Mouse (Mus musculus) heart, postnatal 0 days (tissue): Measurements from ENCODE around the gene Mgat4b. TPM values are rescaled to one million over a fixed set of nuclear protein-coding genes. Genes with fewer than 3 reads are reported as not detected.
A peak's percentile ranks its signal among the peaks of the same experiment; 100 is the strongest.

Source experiments
- ATAC-seq: fragments of 200-750 bp; cut with Nextera tagmentation; 2 replicates; pipeline ENCODE4 v1.8.0; 2017; ENCODE audit warnings: low read depth, moderate number of reproducible peaks, moderate library complexity; ENCODE audit not compliant: insufficient read depth
- DNase-seq: peaks from one replicate; pipeline ENCODE4 v3.0.0-alpha.2; 2016; ENCODE audit warnings: low spot score
- H3K27ac ChIP-seq: fragments of 300-500 bp; sonication (generic); 2 replicates; pipeline ENCODE4 v1.5.1; 2014; ENCODE audit warnings: low read depth, mild to moderate bottlenecking
- H3K27me3 ChIP-seq: fragments of 300-500 bp; sonication (generic); 2 replicates; pipeline ENCODE4 v1.6.1; 2014; ENCODE audit warnings: low read length, mixed read lengths; ENCODE audit not compliant: control insufficient read depth, insufficient read depth
- H3K36me3 ChIP-seq: fragments of 300-500 bp; sonication (generic); replicated peaks from 2 replicates; pipeline ENCODE4 v1.6.1; 2014; ENCODE audit warnings: low read length, mixed read lengths; ENCODE audit not compliant: control insufficient read depth, insufficient read depth
- H3K4me1 ChIP-seq: fragments of 300-500 bp; sonication (generic); 2 replicates; pipeline ENCODE4 v1.6.1; 2014; ENCODE audit warnings: antibody characterized with exemption; ENCODE audit not compliant: control insufficient read depth, insufficient read depth
- H3K4me2 ChIP-seq: fragments of 300-500 bp; sonication (generic); 2 replicates; pipeline ENCODE4 v1.6.1; 2014; ENCODE audit warnings: low read depth, mild to moderate bottlenecking, low read length, moderate library complexity
- H3K4me3 ChIP-seq: fragments of 300-500 bp; sonication (generic); 2 replicates; pipeline ENCODE4 v1.5.1; 2014; ENCODE audit warnings: low read depth, low read length
- H3K9ac ChIP-seq: fragments of 300-500 bp; sonication (generic); replicated peaks from 2 replicates; pipeline ENCODE4 v1.6.1; 2014; ENCODE audit warnings: low read depth, low read length, mixed read lengths
- H3K9me3 ChIP-seq: fragments of 300-500 bp; sonication (generic); replicated peaks from 2 replicates; pipeline ENCODE4 v1.6.1; 2016; ENCODE audit warnings: low read length; ENCODE audit not compliant: control insufficient read depth
- CTCF ChIP-seq: IDR thresholded peaks from 2 replicates; pipeline ENCODE4 v1.5.1; 2016; ENCODE audit warnings: antibody characterized with exemption, control low read depth, low read depth
- EP300 ChIP-seq: IDR thresholded peaks from 2 replicates; pipeline ENCODE4 v1.6.1; 2016; ENCODE audit warnings: antibody characterized with exemption, low read depth
- WGBS: fragments of 180-500 bp; shearing (Covaris S2); extraction: QIAGEN DNeasy Blood & Tissue Kit; methylation state at CpG from one replicate; pipeline ENCODE4 v1.1.7; 2014; 5-methylcytosine and 5-hydroxymethylcytosine counted together
- polyA plus RNA-seq: library from polyadenylated mRNA; unstranded; fragments of >200 nt; fragmentation: Nextera tagmentation; extraction: Ambion mirVana; gene quantifications from 2 replicates; pipeline ENCODE4 v1.2.1, GENCODE M21; 2015
- total RNA-seq: library from RNA; depleted of rRNA; stranded (reverse); fragments of >200 nt; gene quantifications from 2 replicates; pipeline ENCODE4 v1.2.3, GENCODE M21; 2014; ENCODE audit warnings: low replicate concordance

Gene Mgat4b
- total and polyA plus RNA-seq, 2 experiments from 2014 or later: 39.6 to 69.2 TPM

- no peaks in the 10 kb centered on the region for H3K9me3 ChIP-seq
- DNase-seq (peak; percentile 80), ATAC-seq (peak; percentile 83)
- peak overlapping the region; percentile 77 for H3K4me2 ChIP-seq
- H3K27ac ChIP-seq: peak overlapping the region; percentile 84
- H3K4me3 ChIP-seq: peak overlapping the region; percentile 75
- WGBS: under 1% methylated on average over 50 of the region's 70 CpGs
- peak overlapping the region; percentile 87 for H3K9ac ChIP-seq
- no peaks in the 10 kb centered on the region for H3K36me3 ChIP-seq
- H3K4me1 ChIP-seq: peaks cover 19% of the 10 kb centered on the region
- H3K27me3 ChIP-seq: no peaks in the 10 kb centered on the region
- TF ChIP-seq CTCF (peak; percentile 31), EP300 (no peak)
Observed at GRCm38 (mm10) chr11:50224671-50225530, 14.2 kb downstream of the Mgat4b start.

GRCm38 (mm10) chr11:50225611-50226378, 15.1 kb downstream of the Mgat4b start:
- Histone ChIP-seq H3K9me3 (no peaks in the 10 kb centered on the region), H3K9ac (peak overlapping the region; percentile 87), H3K36me3 (peaks cover 2% of the 10 kb centered on the region), H3K27ac (peak overlapping the region; percentile 84), H3K4me1 (peaks cover 20% of the 10 kb centered on the region), H3K4me3 (peak overlapping the region; percentile 75), H3K4me2 (peak overlapping the region; percentile 77), H3K27me3 (no peaks in the 10 kb centered on the region)
- ATAC-seq: peak; percentile 34
- no peak for DNase-seq
- WGBS: 2% methylated on average over 33 of the region's 34 CpGs
- TF ChIP-seq EP300 (no peak), CTCF (no peak)

- TF ChIP-seq CTCF (no peak), EP300 (no peak)
- DNase-seq (no peak), ATAC-seq (no peak)
- Histone ChIP-seq H3K4me3 (peak overlapping the region; percentile 75), H3K4me1 (peaks cover 24% of the 10 kb centered on the region), H3K9ac (peak overlapping the region; percentile 87; the same call in 1 of the 2 replicates), H3K36me3 (peaks cover 5% of the 10 kb centered on the region), H3K9me3 (no peaks in the 10 kb centered on the region), H3K27ac (peak overlapping the region; percentile 84), H3K4me2 (peak overlapping the region; percentile 77), H3K27me3 (no peaks in the 10 kb centered on the region)
- 35% methylated on average over 2 of the region's 2 CpGs for WGBS
Observed at GRCm38 (mm10) chr11:50226406-50226805, 15.7 kb downstream of the Mgat4b start.

- Histone ChIP-seq H3K9ac (peak overlapping the region; percentile 87; the same call in 1 of the 2 replicates), H3K4me2 (peak overlapping the region; percentile 77), H3K9me3 (no peaks in the 10 kb centered on the region), H3K4me1 (peaks cover 24% of the 10 kb centered on the region), H3K27ac (peak overlapping the region; percentile 84), H3K27me3 (no peaks in the 10 kb centered on the region), H3K4me3 (peak overlapping the region; percentile 75; the same call in 1 of the 2 replicates), H3K36me3 (peaks cover 12% of the 10 kb centered on the region)
- TF ChIP-seq EP300 (no peak), CTCF (no peak)
- ATAC-seq (no peak), DNase-seq (no peak)
- WGBS: 59% methylated on average over 3 of the region's 3 CpGs
Observed at GRCm38 (mm10) chr11:50227226-50227625, 16.5 kb downstream of the Mgat4b start.

GRCm38 (mm10) chr11:50227736-50228135, 17.0 kb downstream of the Mgat4b start:
- 88% methylated on average over 4 of the region's 4 CpGs for WGBS
- Histone ChIP-seq H3K9ac (no peak overlapping the region), H3K4me2 (0 out of 2 replicates have a peak overlapping the region, but pooled peaks have one; percentile 77), H3K27me3 (no peaks in the 10 kb centered on the region), H3K27ac (peak overlapping the region; percentile 84; the same call in 1 of the 2 replicates), H3K36me3 (peaks cover 17% of the 10 kb centered on the region), H3K4me1 (peaks cover 24% of the 10 kb centered on the region), H3K9me3 (no peaks in the 10 kb centered on the region), H3K4me3 (no peak overlapping the region)
- DNase-seq (no peak), ATAC-seq (no peak)
- no peak for TF ChIP-seq CTCF
- TF ChIP-seq EP300: no peak
